Mouse (Mus musculus): ENCODE results near the gene Pik3r1.

Pik3r1 gene

GRCm38 (mm10) chr13:101767809-101768629, at the start of gene Pik3r1:
Gene Pik3r1, minus strand, starts transcription at chr13:101768217.
- DNase-seq (ENCODE audit: low spot score), result peak; percentile 97

DNA sequence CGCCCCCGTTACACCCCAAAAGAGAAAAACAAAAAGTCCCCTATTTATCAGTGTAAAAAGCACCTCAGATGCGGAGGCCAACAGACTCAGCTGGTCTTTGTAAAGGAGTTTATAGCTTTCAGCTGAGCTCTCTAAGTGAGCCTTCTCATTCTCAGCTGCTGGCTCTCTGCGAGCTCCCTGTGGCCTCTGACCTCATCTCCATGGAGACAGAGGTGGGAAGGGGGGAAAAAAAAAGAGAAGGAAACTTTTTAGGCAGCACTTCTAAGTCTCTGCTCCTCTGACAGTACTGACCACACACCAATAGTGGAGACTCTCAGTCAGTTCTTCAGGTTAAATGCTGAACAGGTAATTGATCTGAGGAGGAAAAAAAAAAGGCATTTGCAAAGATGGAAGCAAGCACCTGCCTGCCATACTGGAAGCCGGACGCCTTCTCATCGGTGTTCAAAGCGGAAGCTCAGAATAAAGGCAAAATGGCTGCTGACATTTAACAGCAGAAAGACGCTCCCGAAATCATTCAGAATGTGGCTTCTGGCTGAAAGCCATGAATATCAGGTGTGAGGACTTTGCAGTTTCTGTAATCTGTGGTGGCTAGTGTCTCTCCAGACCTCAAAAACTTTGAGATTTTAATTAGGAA, 45.4 kb upstream of the Pik3r1 start:
- DNase-seq (ENCODE audit: low spot score), result peak; percentile 62

- DNase-seq (ENCODE audit: low spot score), result no peak
Observed at GRCm38 (mm10) chr13:101812341-101812740, 44.3 kb upstream of the Pik3r1 start.

GRCm38 (mm10) chr13:101811882-101812281, 43.9 kb upstream of the Pik3r1 start:
- DNase-seq (ENCODE audit: low spot score), result peak; percentile 70

- DNase-seq (ENCODE audit: low spot score), result no peak
Observed at GRCm38 (mm10) chr13:101810667-101811066, 42.6 kb upstream of the Pik3r1 start.

DNA sequence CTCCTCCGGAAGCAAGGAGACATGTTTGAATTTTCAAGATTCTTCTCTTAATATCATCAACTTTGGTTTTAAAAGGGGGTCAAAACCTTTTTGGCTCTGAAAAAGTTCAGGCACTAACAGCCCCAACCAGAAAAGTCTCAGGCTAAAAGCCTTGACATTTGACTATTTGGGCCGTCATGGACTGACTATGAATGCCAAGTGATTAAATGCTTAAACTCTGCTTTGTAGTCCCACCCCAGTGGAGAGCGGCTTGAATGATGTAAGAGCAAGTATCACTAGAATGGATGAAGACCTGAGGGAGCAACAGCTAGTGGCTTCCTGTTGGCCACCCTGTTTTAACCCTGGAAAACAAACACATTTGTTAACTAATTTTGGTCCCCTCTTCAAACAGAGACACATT, 41.8 kb upstream of the Pik3r1 start:
- no peak for DNase-seq (ENCODE audit: low spot score)

GRCm38 (mm10) chr13:101805559-101806091, 37.6 kb upstream of the Pik3r1 start:
- DNase-seq (ENCODE audit: low spot score), result no peak

- DNase-seq (ENCODE audit: low spot score), result peak; percentile 69
Observed at GRCm38 (mm10) chr13:101801372-101802186, 33.6 kb upstream of the Pik3r1 start.

- DNase-seq (ENCODE audit: low spot score), result no peak
Observed at GRCm38 (mm10) chr13:101800833-101801371, 32.9 kb upstream of the Pik3r1 start.

DNA sequence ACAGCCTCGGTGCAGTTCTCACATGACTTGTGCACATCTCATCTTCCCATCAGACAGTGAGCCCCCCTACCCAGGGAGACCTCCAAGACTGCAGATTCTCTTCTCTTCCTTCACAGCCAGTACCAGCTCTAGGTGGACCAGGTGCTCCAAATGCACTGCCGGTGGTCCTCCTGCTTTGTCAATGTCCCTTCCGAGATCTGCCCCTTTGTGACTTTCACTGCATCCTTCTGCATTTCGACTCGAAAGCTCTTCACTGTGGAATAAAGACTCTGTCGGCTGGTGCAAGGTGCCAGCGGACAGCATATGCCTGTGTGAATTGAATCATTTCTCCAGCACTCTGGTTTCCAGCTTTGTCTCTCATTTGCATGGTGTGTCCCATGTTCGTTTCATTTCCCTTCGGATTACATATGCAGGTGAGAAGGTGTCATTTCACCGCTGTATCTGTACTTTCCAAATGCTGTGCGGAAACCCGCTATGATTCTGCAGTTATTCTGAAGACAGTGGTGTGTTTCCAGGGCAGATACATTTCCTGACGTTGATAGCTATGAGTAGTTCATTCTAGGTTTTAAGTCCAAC, 32.1 kb upstream of the Pik3r1 start:
- no peak for DNase-seq (ENCODE audit: low spot score)

- DNase-seq (ENCODE audit: low spot score), result no peak
Observed at GRCm38 (mm10) chr13:101799318-101799717, 31.3 kb upstream of the Pik3r1 start.

DNA sequence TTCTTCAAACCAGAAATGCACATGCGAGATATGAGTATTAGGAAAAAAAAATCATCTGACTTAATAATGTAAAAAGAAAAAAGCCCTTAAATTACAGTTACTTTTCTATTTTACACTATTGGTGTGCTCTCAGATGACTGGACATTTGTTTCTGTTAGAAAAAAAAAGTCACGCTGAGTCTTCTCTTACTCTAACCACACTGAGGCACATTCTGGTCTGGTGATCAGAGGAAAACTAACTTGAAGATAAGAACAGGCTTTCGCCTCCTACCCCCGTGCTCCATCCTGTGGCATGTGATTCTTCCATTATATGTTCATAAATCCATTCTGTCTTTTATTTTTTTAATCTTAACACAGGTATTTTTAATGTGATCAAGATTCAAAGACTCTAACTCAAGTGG, 30.5 kb upstream of the Pik3r1 start:
- no peak for DNase-seq (ENCODE audit: low spot score)

DNA sequence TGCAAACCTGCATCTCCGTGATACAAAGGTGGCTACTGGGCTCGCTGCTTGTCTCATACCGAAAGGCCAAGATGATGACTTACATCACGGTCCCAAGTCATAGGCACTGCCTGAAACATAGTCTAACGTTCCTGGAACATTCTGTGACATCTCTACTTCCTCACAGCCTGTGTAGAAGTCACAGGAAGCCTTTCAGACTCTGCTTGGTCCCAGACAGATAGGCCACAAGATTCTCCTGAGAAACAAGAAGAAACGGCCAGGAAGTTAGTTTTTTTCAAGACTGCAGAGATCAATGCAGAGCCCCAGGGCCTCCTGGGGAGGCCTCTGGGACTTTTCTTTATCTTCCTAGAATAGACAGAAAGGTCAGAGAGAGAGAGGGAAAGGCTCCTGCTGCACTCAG, 29.0 kb upstream of the Pik3r1 start:
- DNase-seq (ENCODE audit: low spot score), result no peak

- no peak for DNase-seq (ENCODE audit: low spot score)
Observed at GRCm38 (mm10) chr13:101785705-101786104, 17.7 kb upstream of the Pik3r1 start.

GRCm38 (mm10) chr13:101784651-101785289, 16.8 kb upstream of the Pik3r1 start:
- DNase-seq (ENCODE audit: low spot score), result no peak

DNA sequence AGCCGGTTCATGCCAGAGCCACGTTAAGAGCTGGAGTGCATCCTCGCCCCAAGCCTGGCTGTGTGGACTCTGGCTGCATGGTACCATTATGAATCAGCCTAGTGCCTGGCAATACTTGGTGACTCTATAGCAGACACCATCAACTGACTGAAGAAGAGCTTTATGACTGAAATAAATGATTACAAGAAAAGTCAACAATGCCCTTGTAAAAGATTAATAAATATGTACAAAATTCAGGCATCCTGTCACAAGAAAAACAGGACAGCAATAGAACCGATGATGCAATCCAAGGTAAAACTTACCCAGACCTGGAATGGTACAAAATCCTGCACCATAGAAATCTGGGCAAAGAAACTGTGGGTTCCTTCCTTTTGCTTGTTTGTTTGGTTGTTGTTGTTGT, 11.0 kb upstream of the Pik3r1 start:
- DNase-seq (ENCODE audit: low spot score), result no peak

DNA sequence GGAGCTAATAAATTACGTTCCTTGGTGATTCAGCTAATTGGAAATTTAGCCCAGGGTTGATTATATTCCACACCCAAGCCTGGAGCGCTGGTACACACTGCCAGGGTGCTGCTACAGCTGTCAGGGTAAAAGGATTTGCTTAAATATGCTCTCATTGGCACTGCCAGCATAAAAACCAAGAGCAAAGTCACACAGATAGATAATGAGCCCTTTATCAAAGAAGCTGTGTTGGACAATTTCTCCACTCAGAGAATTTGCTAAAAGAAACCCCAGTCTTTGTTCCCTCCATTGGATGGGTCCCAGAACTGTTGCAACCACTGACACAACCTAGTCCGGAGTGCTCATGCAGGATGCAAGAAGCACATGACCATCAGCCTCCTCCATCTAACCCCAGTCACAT, 9.8 kb upstream of the Pik3r1 start:
- no peak for DNase-seq (ENCODE audit: low spot score)

GRCm38 (mm10) chr13:101771071-101771470, 3.1 kb upstream of the Pik3r1 start:
- no peak for DNase-seq (ENCODE audit: low spot score)

DNA sequence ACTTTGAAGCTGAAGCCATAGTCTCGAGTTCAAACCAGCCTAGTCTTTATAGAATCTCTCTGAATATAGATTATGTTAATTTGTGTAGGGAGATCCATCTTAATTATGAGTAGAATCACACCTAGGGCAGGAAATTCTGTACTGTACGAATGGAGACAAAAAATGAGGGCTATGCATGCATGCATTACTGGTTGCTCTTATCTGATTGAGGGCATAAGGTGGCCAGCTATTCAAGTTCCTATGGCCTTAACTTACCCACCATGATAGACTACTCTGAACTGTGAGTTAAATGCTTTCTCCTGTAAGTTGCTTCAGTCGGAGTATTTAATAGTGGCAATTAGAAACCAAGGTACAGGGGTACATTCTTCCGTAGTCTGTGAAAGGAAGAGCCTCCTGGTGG, 1.9 kb upstream of the Pik3r1 start:
- no peak for DNase-seq (ENCODE audit: low spot score)

DNA sequence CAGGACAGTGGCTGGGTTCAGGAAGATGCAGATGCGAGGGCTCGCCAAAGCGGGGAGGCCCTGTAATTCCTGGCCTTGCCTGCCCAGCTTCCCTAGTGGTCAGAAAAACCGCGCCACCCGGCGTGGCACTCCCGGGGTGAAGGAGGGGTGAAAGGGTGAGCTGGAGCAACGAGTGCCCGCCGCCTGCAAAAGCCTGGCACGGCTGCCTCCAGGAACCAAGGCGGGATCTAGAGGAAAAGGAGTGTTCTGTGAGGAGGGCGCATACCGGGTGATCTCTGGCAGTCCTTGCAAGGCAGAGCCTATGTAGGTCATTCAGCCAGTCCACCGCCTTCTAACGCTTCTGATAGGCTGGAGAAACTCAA, 594 bp upstream of the Pik3r1 start:
- peak; percentile 81 for DNase-seq (ENCODE audit: low spot score)

DNA sequence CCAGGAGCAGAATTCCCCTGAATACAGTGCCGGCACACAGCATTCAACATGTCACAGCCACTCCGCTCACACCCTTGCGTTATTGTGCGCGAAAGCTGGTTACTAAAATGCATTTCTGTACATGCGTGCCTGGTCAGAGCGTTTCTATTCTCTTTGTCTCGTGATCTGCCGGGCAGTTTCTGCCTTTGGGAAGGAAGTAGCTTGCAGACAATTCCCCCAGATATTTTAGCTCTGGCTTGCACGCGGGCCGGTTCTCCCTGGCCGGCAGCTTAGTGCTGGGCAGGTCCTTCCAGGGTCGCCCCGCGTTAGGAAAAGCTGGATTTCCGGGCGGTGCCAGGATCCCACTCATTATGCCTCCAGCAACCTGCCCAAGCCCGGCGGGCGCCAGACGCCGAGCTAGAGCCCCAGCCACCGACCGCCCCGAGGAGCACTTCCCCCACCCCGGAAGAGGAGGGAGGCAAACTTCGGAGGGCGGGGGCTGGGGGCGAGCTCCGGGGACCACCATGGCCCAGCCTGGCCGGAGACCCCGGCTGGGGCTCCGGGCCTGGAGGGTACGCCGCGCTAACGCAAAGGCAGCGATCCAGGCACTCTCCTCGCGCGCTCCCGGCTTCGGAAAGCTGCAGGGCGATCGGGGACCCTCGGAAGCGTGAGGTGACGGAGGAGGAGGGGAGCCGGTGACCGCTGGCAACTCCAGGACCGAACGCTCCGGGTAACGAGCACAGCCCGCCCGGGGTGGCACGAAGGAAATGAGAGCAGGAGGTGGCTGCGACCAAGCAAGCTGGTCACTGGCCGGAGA, 806 bp downstream of the Pik3r1 start:
- peak; percentile 53 for DNase-seq (ENCODE audit: low spot score)

Measured in urinary bladder, postnatal 14 days (tissue).